ENCODE assay signal across 20 mouse cellular contexts in genomic region chr14:74986527-74986926, GRCm38 (mm10).
"Had no signal": no experiment of that assay in that cellular context is flagged by ENCODE, and none has a peak within 500 bp of the region (broad histone marks: within the 10 kb centered on the region; RNA-seq: fewer than 3 reads in every experiment).

No protein-coding gene starts in this region.

- H3K27me3 ChIP-seq: midbrain, embryonic 12.5 days; neural tube, embryonic 13.5 days; neural tube, embryonic 15.5 days; stomach, embryonic 15.5 days had no signal

- H3K4me1 ChIP-seq: midbrain, embryonic 12.5 days; neural tube, embryonic 13.5 days; neural tube, embryonic 15.5 days; stomach, embryonic 15.5 days had no signal

- H3K9me3 ChIP-seq: midbrain, embryonic 10.5 days; midbrain, embryonic 12.5 days; neural tube, embryonic 13.5 days; neural tube, embryonic 15.5 days; stomach, embryonic 15.5 days had no signal

- DNase-seq: lung, adult 18-20 months; lung, embryonic 14.5 days; lung, postnatal 10 days; lung, postnatal 4 days; midbrain, embryonic 14.5 days; retina, postnatal 1 day; right cerebral cortex, adult 18-20 months; right cerebral cortex, postnatal 25 days; right cerebral cortex, postnatal 4 days; spleen, adult 18-20 months; thymus, adult 18-20 months; thymus, postnatal 25 days; thymus, postnatal 4 days had no signal

- ATAC-seq: midbrain, embryonic 16.5 days had no signal

- H3K27ac ChIP-seq: midbrain, embryonic 10.5 days; midbrain, embryonic 12.5 days; neural tube, embryonic 13.5 days; neural tube, embryonic 15.5 days; stomach, embryonic 15.5 days had no signal

- H3K4me3 ChIP-seq: midbrain, embryonic 10.5 days; midbrain, embryonic 12.5 days; myocyte; neural tube, embryonic 13.5 days; neural tube, embryonic 15.5 days; stomach, embryonic 15.5 days had no signal

- H3K9ac ChIP-seq: lung, embryonic 14.5 days; midbrain, embryonic 12.5 days; neural tube, embryonic 13.5 days; neural tube, embryonic 15.5 days; stomach, embryonic 15.5 days had no signal

- H3K4me2 ChIP-seq: lung, embryonic 14.5 days; midbrain, embryonic 12.5 days; neural tube, embryonic 13.5 days; neural tube, embryonic 15.5 days; stomach, embryonic 15.5 days had no signal

- H3K36me3 ChIP-seq: midbrain, embryonic 10.5 days; midbrain, embryonic 12.5 days; neural tube, embryonic 13.5 days; neural tube, embryonic 15.5 days; stomach, embryonic 15.5 days had no signal
